Mouse (Mus musculus): ENCODE measurements around the gene Htr6. TPM values are rescaled to one million over a fixed set of nuclear protein-coding genes. Genes with fewer than 3 reads are reported as not detected.
A peak's percentile ranks its signal among the peaks of the same experiment; 100 is the strongest.

Htr6 gene
- polyA plus RNA-seq, 1 experiment from 2014 or later, result 0.11 TPM

- H3K36me3 ChIP-seq (ENCODE audit: control insufficient read depth, insufficient read depth, low read length), result no peaks in the 10 kb centered on the region
- peak within 1 kb of the TSS; percentile 80 for H3K9ac ChIP-seq (ENCODE audit: low read length)
- peak within 1 kb of the TSS; percentile 93 for H3K4me2 ChIP-seq (ENCODE audit: low read depth, severe bottlenecking)
- H3K4me3 ChIP-seq (ENCODE audit: low read depth, low read length), result peak within 1 kb of the TSS; percentile 65
- WGBS, result under 1% methylated on average over 92 of the region's 105 CpGs
- DNase-seq (ENCODE audit: low spot score) (peak; percentile 51), ATAC-seq (ENCODE audit: insufficient number of reproducible peaks, low FRiP score, low TSS enrichment, low read depth) (no peak)
- H3K9me3 ChIP-seq (ENCODE audit: control insufficient read depth, low read length), result no peaks in the 10 kb centered on the region; the same call in 1 of the 2 replicates
- H3K4me1 ChIP-seq (ENCODE audit: control insufficient read depth, insufficient read depth, low read length), result peaks cover 19% of the 10 kb centered on the region
- H3K27me3 ChIP-seq (ENCODE audit: control insufficient read depth, insufficient read depth, low read length), result peaks cover 20% of the 10 kb centered on the region
- peak within 1 kb of the TSS; percentile 69 for H3K27ac ChIP-seq (replicated peaks; ENCODE audit: low read depth, low read length)
These were observed 17.2 kb upstream of the Htr6 start, which contains the start of gene Nbl1 for GRCm38 (mm10) chr4:139092356-139093195. Nbl1 (minus strand) TSS chr4:139092993.

GRCm38 (mm10) chr4:139091478-139092355, 16.3 kb upstream of the Htr6 start:
- Histone ChIP-seq H3K9ac (ENCODE audit: low read length) (peak overlapping the region; percentile 80), H3K4me2 (ENCODE audit: low read depth, severe bottlenecking) (peak overlapping the region; percentile 93), H3K4me1 (ENCODE audit: control insufficient read depth, insufficient read depth, low read length) (peaks cover 19% of the 10 kb centered on the region), H3K4me3 (ENCODE audit: low read depth, low read length) (peak overlapping the region; percentile 65), H3K36me3 (ENCODE audit: control insufficient read depth, insufficient read depth, low read length) (no peaks in the 10 kb centered on the region), H3K27me3 (ENCODE audit: control insufficient read depth, insufficient read depth, low read length) (peaks cover 20% of the 10 kb centered on the region), H3K9me3 (ENCODE audit: control insufficient read depth, low read length) (no peaks in the 10 kb centered on the region; the same call in 1 of the 2 replicates), H3K27ac (replicated peaks; ENCODE audit: low read depth, low read length) (peak overlapping the region; percentile 69)
- ATAC-seq (ENCODE audit: insufficient number of reproducible peaks, low FRiP score, low TSS enrichment, low read depth), result 0 out of 2 replicates have a peak, but pooled peaks have one; percentile 35
- 4% methylated on average over 28 of the region's 28 CpGs for WGBS
- DNase-seq (ENCODE audit: low spot score), result peak; percentile 75

- peaks cover 19% of the 10 kb centered on the region for H3K4me1 ChIP-seq (ENCODE audit: control insufficient read depth, insufficient read depth, low read length)
- ATAC-seq (ENCODE audit: insufficient number of reproducible peaks, low FRiP score, low TSS enrichment, low read depth), result no peak
- peak; percentile 45 for DNase-seq (ENCODE audit: low spot score)
- peak overlapping the region; percentile 65 for H3K4me3 ChIP-seq (ENCODE audit: low read depth, low read length)
- H3K36me3 ChIP-seq (ENCODE audit: control insufficient read depth, insufficient read depth, low read length), result no peaks in the 10 kb centered on the region
- peak overlapping the region; percentile 93 for H3K4me2 ChIP-seq (ENCODE audit: low read depth, severe bottlenecking)
- H3K9ac ChIP-seq (ENCODE audit: low read length), result peak overlapping the region; percentile 80; the same call in 1 of the 2 replicates
- 37% methylated on average over 7 of the region's 7 CpGs for WGBS
- H3K27ac ChIP-seq (replicated peaks; ENCODE audit: low read depth, low read length), result no peak overlapping the region; the same call in 1 of the 2 replicates
- no peaks in the 10 kb centered on the region; the same call in 1 of the 2 replicates for H3K9me3 ChIP-seq (ENCODE audit: control insufficient read depth, low read length)
- peaks cover 20% of the 10 kb centered on the region for H3K27me3 ChIP-seq (ENCODE audit: control insufficient read depth, insufficient read depth, low read length)
These were observed 15.7 kb upstream of the Htr6 start for GRCm38 (mm10) chr4:139091066-139091465.

- DNase-seq (ENCODE audit: low spot score), result no peak
- Histone ChIP-seq H3K36me3 (ENCODE audit: control insufficient read depth, insufficient read depth, low read length) (no peaks in the 10 kb centered on the region), H3K4me3 (ENCODE audit: low read depth, low read length) (peak overlapping the region; percentile 65), H3K9ac (ENCODE audit: low read length) (no peak overlapping the region), H3K4me1 (ENCODE audit: control insufficient read depth, insufficient read depth, low read length) (peaks cover 19% of the 10 kb centered on the region), H3K4me2 (ENCODE audit: low read depth, severe bottlenecking) (peak overlapping the region; percentile 93; the same call in 1 of the 2 replicates), H3K27me3 (ENCODE audit: control insufficient read depth, insufficient read depth, low read length) (peaks cover 20% of the 10 kb centered on the region), H3K27ac (replicated peaks; ENCODE audit: low read depth, low read length) (no peak overlapping the region), H3K9me3 (ENCODE audit: control insufficient read depth, low read length) (no peaks in the 10 kb centered on the region; the same call in 1 of the 2 replicates)
- WGBS, result 57% methylated on average over 15 of the region's 15 CpGs
- no peak for ATAC-seq (ENCODE audit: insufficient number of reproducible peaks, low FRiP score, low TSS enrichment, low read depth)
These were observed 15.1 kb upstream of the Htr6 start for GRCm38 (mm10) chr4:139090303-139090940.

GRCm38 (mm10) chr4:139088982-139089671, 13.8 kb upstream of the Htr6 start:
- peaks cover 23% of the 10 kb centered on the region for H3K27me3 ChIP-seq (ENCODE audit: control insufficient read depth, insufficient read depth, low read length)
- peaks cover 19% of the 10 kb centered on the region for H3K4me1 ChIP-seq (ENCODE audit: control insufficient read depth, insufficient read depth, low read length)
- H3K36me3 ChIP-seq (ENCODE audit: control insufficient read depth, insufficient read depth, low read length), result no peaks in the 10 kb centered on the region
- 55% methylated on average over 9 of the region's 9 CpGs for WGBS
- DNase-seq (ENCODE audit: low spot score), result no peak
- H3K4me3 ChIP-seq (ENCODE audit: low read depth, low read length), result no peak overlapping the region
- H3K9me3 ChIP-seq (ENCODE audit: control insufficient read depth, low read length), result no peaks in the 10 kb centered on the region
- H3K4me2 ChIP-seq (ENCODE audit: low read depth, severe bottlenecking), result no peak overlapping the region
- no peak overlapping the region for H3K27ac ChIP-seq (replicated peaks; ENCODE audit: low read depth, low read length)
- ATAC-seq (ENCODE audit: insufficient number of reproducible peaks, low FRiP score, low TSS enrichment, low read depth), result no peak
- no peak overlapping the region for H3K9ac ChIP-seq (ENCODE audit: low read length)

- H3K9ac ChIP-seq (ENCODE audit: low read length), result no peak overlapping the region
- WGBS, result 68% methylated on average over 4 of the region's 4 CpGs
- ATAC-seq (ENCODE audit: insufficient number of reproducible peaks, low FRiP score, low TSS enrichment, low read depth) (no peak), DNase-seq (ENCODE audit: low spot score) (no peak)
- H3K27me3 ChIP-seq (ENCODE audit: control insufficient read depth, insufficient read depth, low read length), result peaks cover 5% of the 10 kb centered on the region; the same call in 1 of the 2 replicates
- H3K4me3 ChIP-seq (ENCODE audit: low read depth, low read length), result no peak overlapping the region
- no peaks in the 10 kb centered on the region; the same call in 1 of the 2 replicates for H3K36me3 ChIP-seq (ENCODE audit: control insufficient read depth, insufficient read depth, low read length)
- H3K4me1 ChIP-seq (ENCODE audit: control insufficient read depth, insufficient read depth, low read length), result peaks cover 18% of the 10 kb centered on the region
- no peak overlapping the region for H3K4me2 ChIP-seq (ENCODE audit: low read depth, severe bottlenecking)
- H3K9me3 ChIP-seq (ENCODE audit: control insufficient read depth, low read length), result no peaks in the 10 kb centered on the region
- no peak overlapping the region for H3K27ac ChIP-seq (replicated peaks; ENCODE audit: low read depth, low read length)
These were observed 11.6 kb upstream of the Htr6 start for GRCm38 (mm10) chr4:139086984-139087383.

GRCm38 (mm10) chr4:139086037-139086436, 10.7 kb upstream of the Htr6 start:
- 0 out of 2 replicates have a peak, but pooled peaks cover 3% of the 10 kb centered on the region for H3K27me3 ChIP-seq (ENCODE audit: control insufficient read depth, insufficient read depth, low read length)
- H3K4me1 ChIP-seq (ENCODE audit: control insufficient read depth, insufficient read depth, low read length), result peaks cover 9% of the 10 kb centered on the region
- ATAC-seq (ENCODE audit: insufficient number of reproducible peaks, low FRiP score, low TSS enrichment, low read depth) (0 out of 2 replicates have a peak, but pooled peaks have one; percentile 29), DNase-seq (ENCODE audit: low spot score) (peak; percentile 94)
- no peak overlapping the region for H3K4me2 ChIP-seq (ENCODE audit: low read depth, severe bottlenecking)
- H3K27ac ChIP-seq (replicated peaks; ENCODE audit: low read depth, low read length), result no peak overlapping the region
- WGBS, result 20% methylated on average over 5 of the region's 5 CpGs
- no peak overlapping the region for H3K4me3 ChIP-seq (ENCODE audit: low read depth, low read length)
- no peaks in the 10 kb centered on the region for H3K9me3 ChIP-seq (ENCODE audit: control insufficient read depth, low read length)
- H3K9ac ChIP-seq (ENCODE audit: low read length), result no peak overlapping the region
- H3K36me3 ChIP-seq (ENCODE audit: control insufficient read depth, insufficient read depth, low read length), result no peaks in the 10 kb centered on the region; the same call in 1 of the 2 replicates
